ENCODE assay signal across 18 mouse cellular contexts in genomic region chr2:9780159-9780558, GRCm38 (mm10).
DNase-seq lines count a peak whose midpoint lies in the region; ATAC-seq and TF ChIP-seq lines count a peak whose summit lies in the region.
"Had no signal": no experiment of that assay in that cellular context is flagged by ENCODE, and none has a peak within 500 bp of the region (broad histone marks: within the 10 kb centered on the region; RNA-seq: fewer than 3 reads in every experiment).

No protein-coding gene starts in this region.

- ATAC-seq in heart, embryonic 11.5 days (replicated peaks; ENCODE audit: insufficient number of reproducible peaks, low FRiP score, low TSS enrichment): no peak
- ATAC-seq in heart, embryonic 16.5 days (replicated peaks; ENCODE audit: extremely low read depth, insufficient read depth, low FRiP score): peak; percentile 41; the same call in 1 of the 2 replicates
- ATAC-seq in kidney, embryonic 16.5 days (ENCODE audit: low FRiP score, low TSS enrichment): 0 out of 2 replicates have a peak, but pooled peaks have one; percentile 27
- ATAC-seq in Patski: no peak
- ATAC-seq: forebrain, embryonic 15.5 days; hindbrain, postnatal 0 days had no signal

- CTCF ChIA-PET in Patski (lab: Charles Lee): no interaction called here

- DNase-seq in heart, adult 11 months: no peak
- DNase-seq in heart, adult 8-10 months (ENCODE audit: low spot score): no peak
- no peak for DNase-seq in kidney, postnatal 10 days
- peak; percentile 20 for DNase-seq in Patski (ENCODE audit: low read depth, low spot score)
- DNase-seq: adrenal gland, adult 8-10 months; adrenal gland, postnatal 36 days; cerebellum, adult 2 months; cerebellum, postnatal 10 days; gastrocnemius, postnatal 36 days; heart, adult 2 months; kidney, adult 11 months had no signal

- H3K36me3 ChIP-seq in heart, embryonic 11.5 days (ENCODE audit: control insufficient read depth, insufficient read depth, low read length): no peaks in the 10 kb centered on the region
- no peaks in the 10 kb centered on the region for H3K36me3 ChIP-seq in heart, embryonic 16.5 days (ENCODE audit: control insufficient read depth, insufficient read depth)
- H3K36me3 ChIP-seq in kidney, embryonic 16.5 days (ENCODE audit: insufficient read depth, low read length): no peaks in the 10 kb centered on the region
- H3K36me3 ChIP-seq: forebrain, embryonic 15.5 days; hindbrain, embryonic 13.5 days had no signal

- H3K27me3 ChIP-seq in heart, embryonic 11.5 days (ENCODE audit: control insufficient read depth, insufficient read depth, low read length): no peaks in the 10 kb centered on the region
- no peaks in the 10 kb centered on the region for H3K27me3 ChIP-seq in heart, embryonic 16.5 days (ENCODE audit: control insufficient read depth, insufficient read depth, low read length)
- H3K27me3 ChIP-seq in kidney, embryonic 16.5 days (ENCODE audit: insufficient read depth, low read length): no peaks in the 10 kb centered on the region
- H3K27me3 ChIP-seq in Patski: no peaks in the 10 kb centered on the region
- H3K27me3 ChIP-seq: CH12.LX; forebrain, embryonic 15.5 days; hindbrain, embryonic 13.5 days had no signal

- in situ Hi-C loops in Patski (cut with MboI; ENCODE audit: low pct_unique_long_range_greater_than_20kb): no loop called here

- no peak overlapping the region for H3K4me3 ChIP-seq in heart, embryonic 11.5 days (ENCODE audit: low read depth, low read length)
- H3K4me3 ChIP-seq in heart, embryonic 16.5 days (ENCODE audit: low read length): no peak overlapping the region
- H3K4me3 ChIP-seq in kidney, embryonic 16.5 days (ENCODE audit: low read length): no peak overlapping the region
- H3K4me3 ChIP-seq: forebrain, embryonic 15.5 days; heart, adult 2 months; hindbrain, embryonic 13.5 days had no signal

- 51% methylated on average over 2 of the region's 2 CpGs for WGBS in heart, embryonic 11.5 days (ENCODE audit: insufficient replicate concordance)
- 52% methylated on average over 2 of the region's 2 CpGs for WGBS in heart, embryonic 16.5 days
- 53% methylated on average over 2 of the region's 2 CpGs for WGBS in kidney, embryonic 16.5 days

- H3K4me1 ChIP-seq in heart, embryonic 11.5 days (ENCODE audit: control insufficient read depth, insufficient read depth, low read length): no peaks in the 10 kb centered on the region
- H3K4me1 ChIP-seq in heart, embryonic 16.5 days (ENCODE audit: control insufficient read depth, insufficient read depth, low read length): no peaks in the 10 kb centered on the region
- no peaks in the 10 kb centered on the region for H3K4me1 ChIP-seq in kidney, embryonic 16.5 days (ENCODE audit: insufficient read depth, low read length)
- H3K4me1 ChIP-seq: forebrain, embryonic 15.5 days; hindbrain, embryonic 13.5 days had no signal

- no peak overlapping the region for H3K9ac ChIP-seq in heart, embryonic 11.5 days (ENCODE audit: low read depth, low read length)
- H3K9ac ChIP-seq in heart, embryonic 16.5 days (ENCODE audit: low read length): no peak overlapping the region
- no peak overlapping the region for H3K9ac ChIP-seq in kidney, embryonic 16.5 days (replicated peaks; ENCODE audit: low read length)
- H3K9ac ChIP-seq: forebrain, embryonic 15.5 days; hindbrain, embryonic 13.5 days had no signal

- no peak for TF ChIP-seq CTCF in Patski (IDR thresholded peaks at IDR 0.05)

- H3K9me3 ChIP-seq in heart, embryonic 11.5 days (replicated peaks; ENCODE audit: control insufficient read depth, low read length): no peaks in the 10 kb centered on the region
- no peaks in the 10 kb centered on the region for H3K9me3 ChIP-seq in heart, embryonic 16.5 days (replicated peaks; ENCODE audit: control insufficient read depth, low read length)
- H3K9me3 ChIP-seq in kidney, embryonic 16.5 days (ENCODE audit: low read length): no peaks in the 10 kb centered on the region
- H3K9me3 ChIP-seq: forebrain, embryonic 15.5 days; hindbrain, embryonic 13.5 days had no signal

- H3K27ac ChIP-seq in heart, embryonic 11.5 days (ENCODE audit: low read depth, low read length): 0 out of 2 replicates have a peak overlapping the region, but pooled peaks have one; percentile 41
- H3K27ac ChIP-seq in heart, embryonic 16.5 days (ENCODE audit: low read length): no peak overlapping the region
- no peak overlapping the region for H3K27ac ChIP-seq in kidney, embryonic 16.5 days (ENCODE audit: low read length)
- H3K27ac ChIP-seq: forebrain, embryonic 15.5 days; heart, adult 2 months; hindbrain, embryonic 13.5 days; hindbrain, postnatal 0 days had no signal

- no peak overlapping the region for H3K4me2 ChIP-seq in heart, embryonic 11.5 days
- H3K4me2 ChIP-seq in heart, embryonic 16.5 days (ENCODE audit: low read depth, low read length): no peak overlapping the region
- H3K4me2 ChIP-seq in kidney, embryonic 16.5 days (replicated peaks; ENCODE audit: low read depth, low read length): no peak overlapping the region
- H3K4me2 ChIP-seq: forebrain, embryonic 15.5 days; hindbrain, embryonic 13.5 days had no signal

- POLR2A ChIA-PET in Patski (lab: Charles Lee): no interaction called here

Comparison
In these comparisons a context has a peak if more than half of its experiments do, and no peak if none do; other contexts are left out.
1. ATAC-seq: peak in heart, embryonic 16.5 days (single experiment) and kidney, embryonic 16.5 days (single experiment); none in heart, embryonic 11.5 days (single experiment) and Patski (single experiment).